Mouse (Mus musculus) testis, adult 2 months (tissue): ENCODE results near the gene Vps8.

Source experiments
- CTCF ChIP-seq: fragments of 200-500 bp; IDR thresholded peaks from 2 replicates; pipeline ENCODE4 v1.5.1; 2012; ENCODE audit warnings: low read depth, mild to moderate bottlenecking, inconsistent platforms, low read length, moderate library complexity; ENCODE audit not compliant: control insufficient read depth, insufficient read depth, insufficient replicate concordance
- POLR2A ChIP-seq: fragments of 200-500 bp; IDR thresholded peaks from 2 replicates; pipeline ENCODE4 v1.6.1; 2012; ENCODE audit warnings: low read depth, mild to moderate bottlenecking, inconsistent platforms, low read length, moderate library complexity; ENCODE audit not compliant: control insufficient read depth

GRCm38 (mm10) chr16:21634460-21634859, 211.5 kb downstream of the Vps8 start:
- no peak for TF ChIP-seq CTCF
- TF ChIP-seq POLR2A, result no peak
